Mouse (Mus musculus) adrenal gland, postnatal 25 days (tissue): ENCODE measurements around the gene B230219D22Rik. TPM values are rescaled to one million over a fixed set of nuclear protein-coding genes. Genes with fewer than 3 reads are reported as not detected.
"Not testable (repeated sequence)": the region's sequence is repeated elsewhere in the genome, so short reads cannot be mapped to it uniquely, and the experiment has no call there.

Experiments used
- DNase-seq: peaks from one replicate; pipeline ENCODE4 v3.0.0; 2021; ENCODE audit warnings: mixed read lengths
- long read RNA-seq: library from polyadenylated mRNA; stranded (forward); transcript quantifications from one replicate; pipeline ENCODE4 v2.0.0, GENCODE M21; 2021
- total RNA-seq: library from RNA; stranded (reverse); gene quantifications from 2 replicates; pipeline ENCODE4 v1.2.3, GENCODE M21; 2021

B230219D22Rik gene
- 59.9 and 65.1 TPM in 2 replicates for total RNA-seq
- long read RNA-seq, full-length matches to known transcripts: 18 of 41 reads
- long read RNA-seq, partial matches to known transcripts: 0 of 41 reads
- long read RNA-seq, other reads (novel, unspliced or antisense): 23 of 41 reads

DNA sequence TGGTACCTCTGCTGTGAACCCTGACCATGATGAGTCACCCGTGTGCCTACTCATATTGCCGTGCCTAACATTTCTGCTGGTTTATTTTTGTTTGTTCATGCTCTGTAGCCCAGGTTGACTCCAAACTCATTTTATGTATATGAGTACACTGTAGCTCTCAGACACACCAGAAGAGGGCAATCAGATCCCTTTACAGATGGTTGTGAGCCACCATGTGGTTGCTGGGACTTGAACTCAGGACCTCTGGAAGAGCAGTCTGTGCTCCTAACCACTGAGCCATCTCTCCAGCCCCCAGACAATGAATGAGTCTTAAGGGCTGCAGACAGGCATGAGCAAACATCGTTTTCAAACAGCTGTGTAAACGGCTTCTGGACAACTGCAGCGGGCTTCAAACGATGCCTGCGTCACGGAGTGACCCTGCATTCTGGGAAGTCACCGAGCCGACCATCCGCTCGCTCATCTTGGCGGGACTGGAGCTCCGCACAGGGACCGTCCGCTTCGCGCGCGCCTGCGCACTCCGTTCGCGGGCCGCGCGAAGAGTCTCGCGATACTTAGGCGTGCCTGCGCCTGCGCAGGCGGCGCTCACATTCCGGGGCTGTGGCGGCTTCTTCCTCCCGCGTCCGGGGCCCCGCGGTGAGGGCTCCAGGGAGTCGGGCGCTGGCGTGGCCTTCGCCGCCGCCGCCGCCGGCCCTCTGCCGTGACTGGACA is at the start of gene B230219D22Rik:
TSS of gene B230219D22Rik (plus strand) at position 590 of the 708 bp plus-strand sequence.
- peak; percentile 89 for DNase-seq

DNA sequence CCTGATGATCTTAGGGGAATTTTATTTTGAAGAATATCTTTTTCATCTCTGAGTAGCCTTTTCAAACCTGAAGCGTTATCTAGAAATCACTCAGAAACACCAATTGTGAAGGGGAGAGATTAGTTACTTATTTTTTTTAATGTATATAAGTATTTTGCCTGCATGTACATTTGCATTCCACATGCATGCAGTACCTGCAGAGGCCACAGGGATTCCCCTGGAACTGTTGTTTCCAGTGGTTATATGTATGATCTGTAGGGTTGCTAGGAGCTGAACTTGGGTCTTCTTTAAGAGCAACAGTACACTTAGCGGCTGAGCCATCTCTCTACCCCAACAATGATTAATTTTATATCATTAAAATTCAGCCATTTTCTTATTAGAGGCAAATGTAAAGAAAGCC is 48.4 kb upstream of the B230219D22Rik start:
- DNase-seq: no peak

DNA sequence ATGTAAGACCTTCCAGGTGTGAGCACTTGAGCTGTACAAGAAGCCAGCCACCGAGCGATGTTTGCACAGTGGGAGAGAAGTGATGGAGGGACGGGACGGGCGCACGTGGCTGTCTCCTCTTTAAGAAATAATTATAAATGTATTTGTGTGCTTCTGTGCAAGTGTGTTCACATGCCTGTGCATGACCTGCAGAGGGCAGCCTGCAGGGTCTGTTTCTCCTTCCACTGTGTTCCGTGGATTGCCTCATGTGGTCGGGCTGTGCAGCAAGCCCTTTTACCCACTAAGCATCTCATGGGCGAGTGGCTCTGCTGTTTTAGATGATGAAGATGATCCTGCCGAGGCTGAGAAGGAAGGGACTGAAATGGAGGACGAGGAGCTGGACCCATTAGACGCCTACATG is 42.8 kb upstream of the B230219D22Rik start:
- DNase-seq: no peak

DNA sequence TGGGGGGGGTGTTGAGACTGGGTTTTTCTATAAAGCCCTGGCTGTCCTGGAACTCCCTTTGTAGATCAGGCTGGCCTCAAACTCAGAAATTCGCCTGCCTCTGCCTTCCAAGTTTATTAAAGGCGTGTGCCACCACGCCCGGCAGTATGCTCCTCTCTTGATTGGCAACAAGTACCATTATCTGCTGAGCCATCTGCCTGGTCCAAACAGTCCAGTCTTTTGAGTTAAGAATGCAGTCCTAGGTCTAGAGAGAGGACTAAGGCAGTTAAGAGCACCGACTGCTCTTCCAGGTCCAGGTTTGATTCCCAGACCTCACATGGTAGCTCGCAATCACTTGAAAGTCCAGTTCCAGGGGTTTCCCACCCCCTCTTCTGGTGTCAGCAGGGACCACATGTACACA is 41.9 kb upstream of the B230219D22Rik start:
- DNase-seq: no peak

DNA sequence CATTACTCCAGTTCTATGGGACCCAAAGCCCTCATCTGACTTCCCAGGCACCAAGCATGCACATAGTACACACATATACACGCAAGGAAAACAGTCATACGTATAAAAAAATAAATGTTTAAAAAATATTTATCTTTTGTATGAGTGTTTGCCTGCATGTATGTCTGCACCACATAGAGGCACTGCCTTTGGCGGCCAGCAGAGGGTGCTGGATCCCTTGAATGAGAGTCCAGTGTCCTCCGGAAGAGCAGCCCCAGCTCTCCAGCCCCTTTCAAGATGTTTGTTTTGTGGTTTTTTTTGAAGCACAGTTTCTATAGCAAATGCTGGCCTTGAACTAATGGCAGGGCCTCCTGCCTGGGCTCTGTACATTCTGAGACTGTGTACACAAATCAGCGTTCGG is 24.4 kb upstream of the B230219D22Rik start:
- peak; percentile 61 for DNase-seq

DNA sequence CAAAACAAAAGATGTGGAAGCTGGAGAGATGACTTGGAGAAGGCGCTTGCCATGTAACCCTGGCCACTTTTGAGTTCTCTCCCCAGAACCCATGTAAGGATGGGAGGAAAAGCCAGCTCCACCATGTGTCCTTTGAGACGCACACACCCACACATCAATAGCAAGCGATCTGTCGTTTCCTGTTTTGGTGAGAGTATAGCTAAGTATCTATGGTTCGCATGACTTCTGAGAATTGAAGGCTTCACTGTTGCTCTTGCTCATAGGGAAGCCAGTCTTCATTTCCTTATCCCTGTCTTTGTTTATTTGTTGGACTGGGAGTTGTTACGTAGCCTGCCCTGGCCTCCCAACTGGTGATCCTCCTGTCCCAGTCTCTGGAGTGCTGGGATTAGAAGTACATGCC is 20.2 kb upstream of the B230219D22Rik start:
- no peak for DNase-seq

DNA sequence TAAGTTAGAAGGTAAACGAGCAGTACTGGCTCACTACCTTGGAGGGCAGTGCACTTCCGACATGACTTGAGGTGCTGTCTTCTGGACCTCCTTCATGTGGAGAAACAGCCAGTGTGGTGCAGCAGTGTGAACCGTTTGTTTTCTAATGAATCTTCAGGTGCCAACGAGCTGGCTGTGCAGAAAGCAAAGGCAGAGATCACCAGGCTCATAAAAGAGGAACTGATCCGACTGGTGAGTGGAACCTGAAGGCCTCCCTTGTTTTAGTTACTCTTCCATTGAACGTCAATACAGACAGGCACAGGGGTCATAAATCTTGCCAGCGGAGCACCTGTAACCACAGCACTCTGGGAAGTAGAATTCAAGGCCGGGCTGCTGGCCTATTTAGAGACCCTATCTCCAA is 15.6 kb upstream of the B230219D22Rik start:
- DNase-seq: no peak

DNA sequence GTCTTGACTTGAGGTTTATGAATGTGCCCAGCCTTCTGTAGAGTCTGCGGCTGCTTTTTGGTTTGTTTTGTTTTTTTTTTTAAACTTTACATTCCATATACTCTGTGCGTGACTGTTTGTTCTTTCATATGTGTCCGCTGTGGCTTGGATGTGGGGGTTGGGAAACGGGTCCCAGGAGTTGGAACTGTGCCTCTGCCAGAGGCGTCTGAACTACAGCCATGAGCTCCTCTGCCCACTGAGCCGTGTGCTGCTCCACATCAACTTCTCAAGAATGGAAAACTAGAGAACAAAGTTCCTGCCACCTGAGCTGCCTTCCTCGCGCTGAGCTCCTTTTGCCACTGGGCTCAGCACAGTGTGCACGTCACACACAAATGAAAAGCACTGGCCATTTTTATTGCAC is 10.7 kb upstream of the B230219D22Rik start:
- DNase-seq: no peak

DNA sequence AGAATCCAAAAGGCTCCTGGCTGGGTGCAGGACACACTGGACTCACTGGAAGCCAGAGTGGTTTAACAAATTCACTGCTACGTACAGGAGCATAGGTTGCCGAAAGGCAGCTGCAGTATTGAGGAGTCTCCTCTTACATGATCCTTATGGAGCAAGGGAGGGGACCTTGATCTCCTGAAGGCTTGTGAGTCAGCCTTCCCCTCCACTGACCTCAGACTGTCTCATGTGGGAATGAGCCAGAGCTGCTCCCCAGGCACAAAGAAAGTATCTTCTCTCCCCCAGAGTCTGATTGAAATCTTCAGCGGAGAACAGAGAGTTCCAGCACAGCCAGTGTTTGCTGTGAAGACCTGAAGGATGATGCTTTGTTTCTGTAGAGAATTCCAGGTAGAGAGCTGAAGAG is 9.3 kb upstream of the B230219D22Rik start:
- DNase-seq: peak; percentile 22

DNA sequence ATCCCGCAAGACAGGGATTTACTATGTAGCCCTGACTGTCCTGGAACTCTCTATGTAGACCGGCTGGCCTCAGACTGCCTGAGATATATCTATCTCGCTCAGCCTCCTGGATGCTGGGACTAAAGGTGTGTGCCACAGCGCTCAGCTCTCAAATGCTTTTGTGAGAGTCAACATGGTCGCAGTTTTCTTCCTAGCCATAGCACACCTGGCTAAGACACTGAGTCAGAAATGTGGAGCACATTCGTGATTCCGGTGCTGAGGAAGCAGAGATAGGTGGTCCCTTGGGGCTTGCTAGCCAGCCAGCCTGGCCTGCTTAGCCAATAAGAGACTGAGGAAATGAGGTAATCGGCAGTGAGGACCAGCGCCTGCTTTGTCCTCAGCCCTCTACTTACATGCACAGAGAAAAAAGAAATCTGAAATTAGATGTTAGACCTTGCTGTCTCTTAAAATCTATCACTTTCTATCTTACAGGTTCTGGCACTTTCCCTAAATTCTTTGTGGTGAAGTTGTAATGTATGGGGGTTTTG is 6.8 kb upstream of the B230219D22Rik start:
- no peak for DNase-seq

DNA sequence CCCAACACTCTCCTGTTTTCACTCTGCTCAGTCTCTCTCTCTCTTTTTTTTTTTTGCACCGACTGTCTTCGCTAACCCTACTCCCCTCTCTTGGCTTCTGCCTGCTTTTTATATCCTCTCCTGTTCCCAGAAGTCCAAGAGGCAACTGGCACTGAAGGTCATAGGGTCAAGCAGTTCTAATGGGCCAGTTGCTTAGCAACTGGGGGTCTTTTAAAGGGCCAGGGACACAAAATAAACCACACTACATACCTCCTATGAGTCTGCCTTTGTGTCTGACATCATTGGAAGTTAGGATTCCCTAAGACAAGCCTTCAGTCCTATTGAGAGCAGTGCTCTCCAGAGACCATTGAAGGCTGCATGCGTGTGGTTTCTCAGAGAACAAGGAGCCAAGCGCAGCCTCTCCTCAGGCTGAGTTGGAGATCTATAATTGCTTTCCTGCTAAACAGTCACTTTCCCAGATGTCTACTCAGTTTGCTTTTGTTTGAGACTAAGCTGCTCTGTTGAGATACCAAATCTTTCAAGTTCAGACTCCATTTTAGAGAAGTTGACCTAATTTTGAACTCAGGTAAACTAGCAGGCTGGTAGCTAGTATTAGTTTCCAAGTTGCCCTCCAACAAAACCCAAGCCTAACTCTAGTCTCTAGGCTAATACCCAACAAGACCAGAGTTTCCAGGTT is 4.9 kb upstream of the B230219D22Rik start:
- DNase-seq: no peak

DNA sequence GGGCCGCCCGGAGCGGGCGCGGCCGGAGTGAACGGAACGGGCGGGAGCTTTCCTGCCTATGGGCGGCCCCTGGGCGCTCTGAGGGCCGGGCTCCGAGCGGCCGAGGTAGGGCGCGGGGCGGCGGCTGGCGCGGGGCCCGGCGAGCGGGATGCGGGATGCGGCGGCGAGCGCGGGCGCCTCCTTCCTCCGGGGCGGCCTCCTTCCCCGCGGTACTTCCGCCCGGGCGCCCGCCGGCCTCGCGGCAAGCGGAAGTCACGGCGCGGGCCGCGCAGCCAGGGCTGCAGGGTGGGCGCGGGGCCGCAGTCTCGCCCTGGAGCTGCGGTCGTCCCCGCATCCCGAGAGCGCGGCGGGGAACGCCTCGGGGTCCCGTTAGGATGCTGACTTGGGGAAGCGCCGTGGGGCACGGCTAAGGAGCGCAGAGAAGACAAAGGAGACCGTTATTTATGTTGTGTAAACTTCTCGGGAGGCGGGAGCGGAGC is 358 bp downstream of the B230219D22Rik start:
- DNase-seq: peak; percentile 57

DNA sequence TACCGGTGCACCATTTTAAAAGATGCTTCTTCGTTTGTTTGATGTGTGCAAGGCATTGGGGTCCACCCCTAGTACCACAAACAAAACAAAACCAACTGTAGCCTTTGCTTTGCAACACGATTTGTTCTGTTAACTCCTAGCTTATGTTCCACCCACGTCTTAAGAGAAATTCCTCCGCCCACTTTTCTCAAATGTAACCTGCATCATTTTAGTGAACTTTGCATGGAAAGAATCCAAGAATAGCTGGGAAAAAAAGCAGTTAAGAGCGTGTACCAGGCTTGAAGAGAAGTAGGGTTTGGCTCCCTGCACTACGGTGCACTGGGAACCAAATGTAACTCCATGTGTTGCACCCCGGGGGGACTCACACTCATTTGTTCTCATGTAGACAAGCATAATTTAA is 1.2 kb downstream of the B230219D22Rik start:
- DNase-seq: no peak

DNA sequence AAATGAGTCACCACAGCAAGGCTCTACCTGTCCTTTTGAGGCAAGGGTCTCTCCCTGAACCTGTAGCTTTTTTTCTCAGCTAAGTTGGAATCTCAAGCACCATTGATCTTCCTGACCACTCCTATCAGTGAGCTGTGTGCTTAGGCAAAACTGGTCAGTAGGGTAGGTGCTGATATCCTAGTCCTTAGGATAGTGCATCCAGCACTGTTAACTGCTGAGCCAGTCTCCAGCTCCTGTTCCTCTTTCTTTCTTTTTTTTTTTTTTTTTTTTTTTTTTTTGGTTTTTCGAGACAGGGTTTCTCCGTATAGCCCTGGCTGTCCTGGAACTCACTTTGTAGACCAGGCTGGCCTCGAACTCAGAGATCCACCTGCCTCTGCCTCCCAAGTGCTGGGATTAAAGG is 3.1 kb downstream of the B230219D22Rik start:
- not testable (repeated sequence) for DNase-seq

DNA sequence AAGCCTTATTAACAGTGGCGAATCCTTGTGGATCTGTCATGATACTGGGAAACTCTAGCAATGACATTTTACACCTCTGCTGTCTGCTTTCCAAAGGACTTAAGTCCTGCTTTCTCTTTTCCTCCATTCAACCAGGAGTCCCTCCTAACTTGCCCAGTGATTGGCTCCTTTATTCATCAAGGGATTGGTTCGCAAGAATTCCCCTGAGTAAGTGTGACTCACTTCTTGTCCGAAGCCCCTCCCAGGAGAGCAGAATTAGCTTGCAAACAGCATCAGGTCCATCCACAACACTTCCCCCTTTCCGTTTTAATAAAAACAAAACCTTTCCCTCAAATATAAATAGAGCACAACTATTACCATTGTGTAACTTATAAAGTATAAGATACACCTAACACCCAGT is 11.4 kb downstream of the B230219D22Rik start:
- no peak for DNase-seq

DNA sequence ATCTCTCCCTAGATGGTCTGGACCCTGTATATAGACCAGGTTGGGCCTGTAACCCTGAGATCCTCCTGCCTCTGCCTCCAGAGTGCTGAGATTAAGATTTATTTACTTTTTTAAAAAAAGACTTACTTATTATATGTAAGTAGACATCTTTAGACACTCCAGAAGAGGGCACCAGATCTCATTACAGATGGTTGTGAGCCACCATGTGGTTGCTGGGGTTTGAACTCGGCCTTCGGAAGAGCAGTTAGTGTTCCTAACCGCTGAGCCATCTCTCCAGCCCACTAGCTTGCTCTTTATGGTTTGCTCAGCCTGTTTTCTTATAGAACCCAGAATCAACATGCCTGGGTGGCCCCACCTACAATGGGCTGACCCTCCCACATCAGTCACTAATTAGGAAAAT is 19.9 kb downstream of the B230219D22Rik start:
- DNase-seq: no peak

DNA sequence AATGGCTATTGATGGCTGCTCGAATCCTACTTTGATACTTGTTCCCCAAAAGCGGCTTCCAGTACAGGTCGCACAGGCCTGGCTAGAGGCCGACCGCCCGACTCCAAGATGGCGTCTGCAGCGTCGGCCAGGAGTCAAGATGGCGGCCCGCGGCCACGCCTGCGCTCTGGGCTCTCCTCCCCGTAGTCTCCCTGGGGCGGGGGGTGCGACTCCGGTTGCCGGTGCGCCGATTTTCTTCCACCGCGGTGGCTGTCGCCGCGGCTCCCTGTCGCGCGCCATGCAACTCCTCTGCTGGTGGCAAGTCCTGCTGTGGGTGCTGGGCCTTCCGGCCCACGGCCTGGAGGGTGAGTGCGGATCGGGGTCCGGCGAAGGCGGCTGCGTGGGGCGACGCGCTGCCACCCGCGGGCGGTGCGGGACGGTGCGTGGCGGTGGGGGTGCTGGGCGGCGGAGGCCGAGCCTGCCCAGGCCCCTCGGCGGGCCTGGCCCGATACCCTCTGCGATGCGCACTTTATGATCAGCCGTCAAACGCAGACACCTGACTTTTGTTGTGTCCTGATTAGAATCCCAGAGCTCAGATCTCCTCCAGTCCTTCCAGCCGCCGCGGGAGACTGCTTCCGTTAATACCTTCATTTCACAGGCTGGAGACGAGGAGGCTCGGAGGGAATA is 21.7 kb downstream of the B230219D22Rik start, which contains the start of gene Txndc15:
TSS of gene Txndc15 (plus strand) at position 150 of the 666 bp plus-strand sequence.
- peak; percentile 90 for DNase-seq

DNA sequence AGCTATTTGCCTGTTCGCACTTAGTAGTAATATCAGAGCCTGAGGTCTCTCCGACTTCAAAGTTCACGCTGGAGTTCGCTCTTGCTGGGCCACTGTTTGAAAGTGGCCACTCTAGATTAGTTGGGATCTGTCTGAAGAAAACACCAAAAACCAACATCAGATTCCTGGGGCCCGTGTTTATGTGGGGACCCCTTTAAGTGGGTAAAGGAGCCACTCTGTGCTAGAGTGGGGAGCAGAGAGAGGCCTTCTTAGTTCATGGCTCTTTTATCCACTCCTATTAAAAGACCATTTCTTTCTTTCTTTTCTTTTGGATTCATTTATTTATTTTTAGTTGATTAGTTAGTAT is 22.2 kb downstream of the B230219D22Rik start:
- no peak for DNase-seq

DNA sequence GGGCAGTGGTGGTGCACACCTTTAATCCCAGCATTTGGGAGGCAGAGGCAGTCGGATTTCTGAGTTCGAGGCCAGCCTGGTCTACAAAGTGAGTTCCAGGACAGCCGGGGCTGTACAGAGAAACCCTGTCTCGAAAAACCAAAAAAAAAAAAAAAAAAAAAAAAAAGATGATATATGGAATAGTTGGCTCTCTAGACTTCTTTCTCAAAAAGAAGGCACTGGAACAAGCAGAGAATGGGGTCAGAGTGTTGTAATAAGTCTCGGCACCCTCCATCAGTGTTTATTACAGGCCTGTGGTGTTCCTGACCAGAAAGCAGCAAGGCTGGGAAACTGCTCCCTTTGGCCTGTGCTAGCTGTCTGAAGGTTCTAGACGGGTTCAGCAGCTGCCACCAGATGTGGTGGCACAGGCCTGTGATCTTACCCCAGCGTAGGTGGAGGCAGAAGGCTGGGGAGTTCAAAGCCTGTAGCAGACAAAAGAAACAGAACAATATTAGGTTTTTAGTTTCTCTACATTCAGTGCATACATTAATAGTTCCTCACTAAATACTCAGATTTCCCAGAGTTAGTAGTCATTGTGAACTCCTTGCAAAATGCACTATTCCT is 23.1 kb downstream of the B230219D22Rik start:
- no peak for DNase-seq

DNA sequence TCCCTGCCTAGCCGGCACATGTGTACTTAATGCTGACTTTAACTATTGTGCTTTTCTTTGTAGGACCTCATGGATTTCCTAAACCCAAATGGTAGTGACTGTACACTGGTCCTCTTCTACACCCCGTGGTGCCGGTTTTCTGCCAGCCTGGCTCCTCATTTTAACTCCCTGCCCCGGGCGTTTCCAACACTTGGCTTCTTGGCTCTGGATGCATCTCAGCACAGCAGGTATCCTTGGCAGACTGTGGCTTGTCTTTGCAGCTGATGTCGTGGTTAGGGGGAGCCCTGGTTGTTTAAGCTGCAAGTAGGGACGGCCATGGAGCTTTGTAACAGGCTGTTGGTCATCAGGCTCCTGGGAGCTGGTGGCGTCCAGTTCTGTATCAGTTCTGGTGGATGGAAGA is 28.6 kb downstream of the B230219D22Rik start:
- no peak for DNase-seq

DNA sequence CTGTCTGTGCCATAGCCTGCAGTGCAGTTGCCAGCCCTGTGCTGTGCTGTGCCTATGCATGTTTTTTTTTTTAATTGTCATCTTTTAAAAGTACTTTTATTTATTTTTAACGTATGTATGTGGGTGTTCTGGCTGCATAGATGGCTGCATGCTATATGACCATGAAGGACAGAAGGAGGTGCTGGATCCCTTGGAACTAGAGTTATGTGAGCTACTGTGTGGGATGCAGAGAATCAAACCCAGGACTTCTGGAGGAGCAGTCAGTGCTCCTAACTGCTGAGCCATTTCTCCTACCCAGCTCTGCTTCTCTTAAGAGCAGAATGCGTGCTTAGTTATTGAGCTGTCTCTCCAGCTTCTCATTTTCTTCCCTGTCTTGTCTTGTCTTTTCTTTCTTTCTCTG is 29.1 kb downstream of the B230219D22Rik start:
- no peak for DNase-seq

DNA sequence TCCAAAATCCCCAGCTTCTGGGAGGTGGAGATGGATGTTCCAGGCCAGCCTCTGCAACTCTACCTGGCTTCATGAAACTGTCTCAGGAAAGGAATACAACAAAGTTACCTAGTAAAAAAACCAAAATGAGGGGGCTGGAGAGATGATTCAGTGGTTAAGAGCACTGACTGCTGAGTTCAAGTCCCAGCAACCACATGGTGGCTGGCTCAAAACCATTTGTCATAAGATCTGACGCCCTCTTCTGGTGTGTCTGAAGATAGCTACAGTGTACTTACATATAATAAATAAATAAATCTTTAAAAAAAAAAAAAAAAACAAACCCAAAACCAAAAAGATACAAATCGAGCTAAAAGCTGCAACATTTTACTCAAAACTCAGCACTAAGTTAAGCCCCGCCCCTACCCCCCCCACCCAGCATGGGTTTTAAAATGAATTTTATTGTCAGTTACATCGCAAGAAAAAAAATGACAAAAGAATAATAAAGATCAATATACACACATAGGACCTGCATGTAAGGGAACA is 33.7 kb downstream of the B230219D22Rik start:
- DNase-seq: no peak
